Mouse (Mus musculus): ENCODE measurements around the gene Rtkn2. TPM values are rescaled to one million over a fixed set of nuclear protein-coding genes. Genes with fewer than 3 reads are reported as not detected.

Gene Rtkn2
- total RNA-seq, 1 experiment from 2014 or later: 10.2 TPM

- ATAC-seq (replicated peaks in 1 of 2; ENCODE audit: insufficient read depth in 1 of 2, low FRiP score in 2 of 2, low TSS enrichment in 1 of 2, low read depth in 1 of 2, poor library complexity in 2 of 2, severe bottlenecking in 2 of 2): peak in 1 of 2 experiments; percentile 25; a peak in 1 of 4 replicates
Observed at GRCm38 (mm10) chr10:68028327-68029080, 49.1 kb downstream of the Rtkn2 start.

- ATAC-seq (replicated peaks in 1 of 2; ENCODE audit: insufficient read depth in 1 of 2, low FRiP score in 2 of 2, low TSS enrichment in 1 of 2, low read depth in 1 of 2, poor library complexity in 2 of 2, severe bottlenecking in 2 of 2): no peak
Observed at GRCm38 (mm10) chr10:68029081-68029626, 49.8 kb downstream of the Rtkn2 start.

GRCm38 (mm10) chr10:68030027-68030426, 50.7 kb downstream of the Rtkn2 start:
- ATAC-seq (replicated peaks in 1 of 2; ENCODE audit: insufficient read depth in 1 of 2, low FRiP score in 2 of 2, low TSS enrichment in 1 of 2, low read depth in 1 of 2, poor library complexity in 2 of 2, severe bottlenecking in 2 of 2): no peak

GRCm38 (mm10) chr10:68035707-68036367, 56.5 kb downstream of the Rtkn2 start:
- no peak for ATAC-seq (replicated peaks in 1 of 2; ENCODE audit: insufficient read depth in 1 of 2, low FRiP score in 2 of 2, low TSS enrichment in 1 of 2, low read depth in 1 of 2, poor library complexity in 2 of 2, severe bottlenecking in 2 of 2)

- ATAC-seq (replicated peaks in 1 of 2; ENCODE audit: insufficient read depth in 1 of 2, low FRiP score in 2 of 2, low TSS enrichment in 1 of 2, low read depth in 1 of 2, poor library complexity in 2 of 2, severe bottlenecking in 2 of 2): no peak
Observed at GRCm38 (mm10) chr10:68036368-68036980, 57.1 kb downstream of the Rtkn2 start.

GRCm38 (mm10) chr10:68038997-68039624, 59.7 kb downstream of the Rtkn2 start:
- ATAC-seq (replicated peaks in 1 of 2; ENCODE audit: insufficient read depth in 1 of 2, low FRiP score in 2 of 2, low TSS enrichment in 1 of 2, low read depth in 1 of 2, poor library complexity in 2 of 2, severe bottlenecking in 2 of 2): no peak

GRCm38 (mm10) chr10:68039641-68040205, 60.4 kb downstream of the Rtkn2 start:
- no peak for ATAC-seq (replicated peaks in 1 of 2; ENCODE audit: insufficient read depth in 1 of 2, low FRiP score in 2 of 2, low TSS enrichment in 1 of 2, low read depth in 1 of 2, poor library complexity in 2 of 2, severe bottlenecking in 2 of 2)

GRCm38 (mm10) chr10:68040394-68040793, 61.0 kb downstream of the Rtkn2 start:
- no peak for ATAC-seq (replicated peaks in 1 of 2; ENCODE audit: insufficient read depth in 1 of 2, low FRiP score in 2 of 2, low TSS enrichment in 1 of 2, low read depth in 1 of 2, poor library complexity in 2 of 2, severe bottlenecking in 2 of 2)

GRCm38 (mm10) chr10:68043973-68044372, 64.6 kb downstream of the Rtkn2 start:
- no peak for ATAC-seq (replicated peaks in 1 of 2; ENCODE audit: insufficient read depth in 1 of 2, low FRiP score in 2 of 2, low TSS enrichment in 1 of 2, low read depth in 1 of 2, poor library complexity in 2 of 2, severe bottlenecking in 2 of 2)

GRCm38 (mm10) chr10:68044864-68045263, 65.5 kb downstream of the Rtkn2 start:
- no peak for ATAC-seq (replicated peaks in 1 of 2; ENCODE audit: insufficient read depth in 1 of 2, low FRiP score in 2 of 2, low TSS enrichment in 1 of 2, low read depth in 1 of 2, poor library complexity in 2 of 2, severe bottlenecking in 2 of 2)

GRCm38 (mm10) chr10:68048641-68049305, 69.4 kb downstream of the Rtkn2 start:
- peak; percentile 17 to 21; a peak in 2 of 4 replicates for ATAC-seq (replicated peaks in 1 of 2; ENCODE audit: insufficient read depth in 1 of 2, low FRiP score in 2 of 2, low TSS enrichment in 1 of 2, low read depth in 1 of 2, poor library complexity in 2 of 2, severe bottlenecking in 2 of 2)

- no peak for ATAC-seq (replicated peaks in 1 of 2; ENCODE audit: insufficient read depth in 1 of 2, low FRiP score in 2 of 2, low TSS enrichment in 1 of 2, low read depth in 1 of 2, poor library complexity in 2 of 2, severe bottlenecking in 2 of 2)
Observed at GRCm38 (mm10) chr10:68050882-68051281, 71.5 kb downstream of the Rtkn2 start.

GRCm38 (mm10) chr10:68051316-68051933, 72.1 kb downstream of the Rtkn2 start:
- no peak for ATAC-seq (replicated peaks in 1 of 2; ENCODE audit: insufficient read depth in 1 of 2, low FRiP score in 2 of 2, low TSS enrichment in 1 of 2, low read depth in 1 of 2, poor library complexity in 2 of 2, severe bottlenecking in 2 of 2)

- no peak for ATAC-seq (replicated peaks in 1 of 2; ENCODE audit: insufficient read depth in 1 of 2, low FRiP score in 2 of 2, low TSS enrichment in 1 of 2, low read depth in 1 of 2, poor library complexity in 2 of 2, severe bottlenecking in 2 of 2)
Observed at GRCm38 (mm10) chr10:68052307-68052706, 72.9 kb downstream of the Rtkn2 start.

GRCm38 (mm10) chr10:68054131-68054530, 74.8 kb downstream of the Rtkn2 start:
- ATAC-seq (replicated peaks in 1 of 2; ENCODE audit: insufficient read depth in 1 of 2, low FRiP score in 2 of 2, low TSS enrichment in 1 of 2, low read depth in 1 of 2, poor library complexity in 2 of 2, severe bottlenecking in 2 of 2): no peak

- ATAC-seq (replicated peaks in 1 of 2; ENCODE audit: insufficient read depth in 1 of 2, low FRiP score in 2 of 2, low TSS enrichment in 1 of 2, low read depth in 1 of 2, poor library complexity in 2 of 2, severe bottlenecking in 2 of 2): no peak
Observed at GRCm38 (mm10) chr10:68054706-68055105, 75.3 kb downstream of the Rtkn2 start.

Measured in hematopoietic stem cell, adult 5-6 weeks (primary cell).